Mouse (Mus musculus) stomach, postnatal 0 days (tissue): ENCODE results near the gene Gm42674. TPM values are rescaled to one million over a fixed set of nuclear protein-coding genes. Genes with fewer than 3 reads are reported as not detected.

Source experiments
- ATAC-seq: fragments of 200-750 bp; cut with Nextera tagmentation; 2 replicates; pipeline ENCODE4 v1.8.0; 2017; ENCODE audit not compliant: low FRiP score, low TSS enrichment
- DNase-seq: peaks from one replicate; pipeline ENCODE4 v3.0.0-alpha.2; 2016; ENCODE audit warnings: low spot score
- H3K27ac ChIP-seq: fragments of 300-500 bp; sonication (generic); replicated peaks from 2 replicates; pipeline ENCODE4 v1.5.1; 2014; ENCODE audit warnings: mild to moderate bottlenecking, control low read depth
- H3K27me3 ChIP-seq: fragments of 300-500 bp; sonication (generic); 2 replicates; pipeline ENCODE4 v1.6.1; 2014; ENCODE audit warnings: low read length; ENCODE audit not compliant: control insufficient read depth, insufficient read depth
- H3K36me3 ChIP-seq: fragments of 300-500 bp; sonication (generic); 2 replicates; pipeline ENCODE4 v1.6.1; 2014; ENCODE audit warnings: low read length, mixed read lengths; ENCODE audit not compliant: control insufficient read depth, insufficient read depth
- H3K4me1 ChIP-seq: fragments of 300-500 bp; sonication (generic); replicated peaks from 2 replicates; pipeline ENCODE4 v1.6.1; 2014; ENCODE audit warnings: antibody characterized with exemption; ENCODE audit not compliant: control insufficient read depth, insufficient read depth
- H3K4me2 ChIP-seq: fragments of 300-500 bp; sonication (generic); replicated peaks from 2 replicates; pipeline ENCODE4 v1.6.1; 2014; ENCODE audit warnings: low read depth, mild to moderate bottlenecking, control low read depth, moderate library complexity
- H3K4me3 ChIP-seq: fragments of 300-500 bp; sonication (generic); 2 replicates; pipeline ENCODE4 v1.5.1; 2014; ENCODE audit warnings: low read depth, low read length, control low read depth
- H3K9ac ChIP-seq: fragments of 300-500 bp; sonication (generic); 2 replicates; pipeline ENCODE4 v1.6.1; 2014; ENCODE audit warnings: mild to moderate bottlenecking, low read length, control low read depth, mixed read lengths
- H3K9me3 ChIP-seq: fragments of 300-500 bp; sonication (generic); 2 replicates; pipeline ENCODE4 v1.6.1; 2016; ENCODE audit warnings: low read length; ENCODE audit not compliant: control insufficient read depth
- CTCF ChIP-seq: IDR thresholded peaks from 2 replicates; pipeline ENCODE4 v1.5.1; 2016; ENCODE audit warnings: antibody characterized with exemption, low read depth, mild to moderate bottlenecking, moderate library complexity
- EP300 ChIP-seq: optimal IDR thresholded peaks from 2 replicates; pipeline ENCODE3; 2016; ENCODE audit warnings: antibody characterized with exemption
- WGBS: fragments of 180-500 bp; shearing (Covaris S2); extraction: QIAGEN DNeasy Blood & Tissue Kit; methylation state at CpG from one replicate; pipeline ENCODE4 v1.1.7; 2014; 5-methylcytosine and 5-hydroxymethylcytosine counted together
- polyA plus RNA-seq: library from polyadenylated mRNA; unstranded; fragments of >200 nt; fragmentation: Nextera tagmentation; extraction: Ambion mirVana; gene quantifications from 2 replicates; pipeline ENCODE4 v1.2.1, GENCODE M21; 2015

Gene Gm42674
- polyA plus RNA-seq, 1 experiment from 2014 or later: not detected

DNA sequence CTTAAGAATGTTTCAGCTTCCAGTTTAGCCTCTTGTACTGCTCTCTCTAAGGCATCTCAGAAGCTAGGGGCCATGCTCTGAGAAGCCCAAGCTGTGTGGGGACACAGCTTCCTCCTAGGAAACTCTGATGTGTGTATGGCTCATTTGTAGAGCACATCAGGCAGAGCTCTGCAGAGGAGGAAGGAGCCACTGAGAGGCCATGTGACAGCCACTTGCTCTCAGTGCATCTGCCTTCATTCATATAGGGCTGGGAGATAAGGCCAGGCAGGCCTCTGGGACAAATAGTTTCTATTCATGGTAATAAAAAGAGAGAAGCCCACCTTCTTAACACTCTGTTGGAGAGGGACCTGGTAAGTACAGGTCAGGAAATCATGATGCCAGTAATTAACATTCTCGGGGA, 7.2 kb upstream of the Gm42674 start:
- Histone ChIP-seq H3K9me3 (no peaks in the 10 kb centered on the region), H3K36me3 (no peaks in the 10 kb centered on the region), H3K4me2 (no peak overlapping the region), H3K27ac (no peak overlapping the region), H3K9ac (no peak overlapping the region), H3K27me3 (no peaks in the 10 kb centered on the region), H3K4me1 (no peaks in the 10 kb centered on the region), H3K4me3 (no peak overlapping the region)
- DNase-seq (no peak), ATAC-seq (no peak)
- TF ChIP-seq EP300: no peak
- TF ChIP-seq CTCF: no peak
- WGBS: 85% methylated on average over 1 of the region's 1 CpGs

DNA sequence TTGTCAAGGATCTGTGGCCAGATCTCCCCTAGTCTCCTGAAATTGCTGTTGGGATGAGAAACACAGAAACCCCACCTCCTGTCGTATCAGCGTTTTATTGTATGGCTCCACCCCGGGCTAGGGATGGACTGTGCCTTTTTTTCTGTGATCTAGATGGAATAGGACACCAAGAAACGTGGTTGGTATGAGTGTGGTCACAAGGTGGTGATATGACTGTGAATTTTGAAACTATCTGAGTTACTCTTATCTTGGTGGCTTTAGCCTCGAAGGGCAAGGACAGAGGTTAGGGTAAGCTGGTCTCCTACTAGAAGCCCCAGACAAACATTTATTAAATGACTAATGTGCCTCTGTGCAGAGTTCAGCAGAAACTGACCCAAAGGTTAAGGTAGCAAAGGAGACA, 6.1 kb upstream of the Gm42674 start:
- 46% methylated on average over 5 of the region's 5 CpGs for WGBS
- TF ChIP-seq EP300 (no peak), CTCF (no peak)
- no peaks in the 10 kb centered on the region for H3K27me3 ChIP-seq
- H3K4me3 ChIP-seq: no peak overlapping the region
- DNase-seq: no peak
- no peak overlapping the region for H3K4me2 ChIP-seq
- no peaks in the 10 kb centered on the region for H3K36me3 ChIP-seq
- no peaks in the 10 kb centered on the region for H3K9me3 ChIP-seq
- 0 out of 2 replicates have a peak overlapping the region, but pooled peaks have one; percentile 6 for H3K27ac ChIP-seq
- no peak overlapping the region for H3K9ac ChIP-seq
- ATAC-seq: peak; percentile 65
- H3K4me1 ChIP-seq: peaks cover 5% of the 10 kb centered on the region; the same call in 1 of the 2 replicates

DNA sequence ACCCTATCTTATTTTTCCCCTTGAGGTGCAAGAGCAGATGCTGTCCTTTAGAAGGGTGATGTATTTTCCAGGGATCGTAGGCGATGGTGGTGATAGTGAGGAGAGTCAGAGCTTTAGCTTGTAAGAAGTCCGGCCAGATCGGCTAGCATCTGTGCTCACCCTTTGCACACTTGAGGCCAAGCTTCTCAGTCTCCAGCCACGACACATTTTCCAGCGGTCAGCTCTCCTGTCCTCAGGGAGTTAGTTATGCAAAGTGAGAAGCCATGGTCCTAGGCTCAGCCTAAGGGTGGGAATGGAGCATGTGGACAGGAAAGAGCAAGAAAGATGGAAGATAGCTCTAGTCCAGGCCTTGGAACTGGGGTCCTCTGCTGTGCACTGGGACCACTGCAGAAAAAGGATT, 4.9 kb upstream of the Gm42674 start:
- no peak for TF ChIP-seq CTCF
- no peak for TF ChIP-seq EP300
- H3K27me3 ChIP-seq: no peaks in the 10 kb centered on the region
- H3K4me2 ChIP-seq: no peak overlapping the region
- no peaks in the 10 kb centered on the region for H3K36me3 ChIP-seq
- peaks cover 7% of the 10 kb centered on the region; the same call in 1 of the 2 replicates for H3K4me1 ChIP-seq
- DNase-seq: no peak
- no peak for ATAC-seq
- 86% methylated on average over 6 of the region's 6 CpGs for whole genome bisulfite sequencing
- H3K9ac ChIP-seq: no peak overlapping the region
- no peak overlapping the region for H3K4me3 ChIP-seq
- no peak overlapping the region for H3K27ac ChIP-seq
- H3K9me3 ChIP-seq: no peaks in the 10 kb centered on the region

DNA sequence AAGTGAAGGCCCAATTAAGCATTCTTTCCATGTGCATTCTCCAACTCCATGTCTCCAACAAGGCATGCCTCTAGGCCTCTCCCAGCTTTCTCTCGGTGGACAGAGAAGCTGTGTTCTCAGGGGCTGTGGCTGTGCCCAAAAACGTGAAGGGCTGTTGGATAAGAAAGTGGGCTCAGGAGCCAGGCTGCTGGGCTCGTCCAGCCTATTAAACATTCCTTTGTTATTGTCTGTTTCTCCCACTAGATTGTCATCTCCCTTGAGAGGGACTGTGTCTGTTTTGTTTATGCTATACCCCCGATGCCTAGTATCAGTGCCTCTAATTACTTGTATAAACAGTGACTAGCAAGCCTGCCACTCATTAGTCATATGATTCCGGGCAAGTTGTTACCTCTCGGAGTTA, 4.0 kb upstream of the Gm42674 start:
- Histone ChIP-seq H3K27me3 (no peaks in the 10 kb centered on the region), H3K9ac (no peak overlapping the region), H3K4me2 (no peak overlapping the region), H3K9me3 (no peaks in the 10 kb centered on the region), H3K36me3 (no peaks in the 10 kb centered on the region), H3K4me1 (peaks cover 7% of the 10 kb centered on the region; the same call in 1 of the 2 replicates), H3K27ac (0 out of 2 replicates have a peak overlapping the region, but pooled peaks have one; percentile 35), H3K4me3 (no peak overlapping the region)
- no peak for TF ChIP-seq EP300
- no peak for TF ChIP-seq CTCF
- no peak for DNase-seq
- WGBS: 28% methylated on average over 6 of the region's 6 CpGs
- ATAC-seq: no peak

GRCm38 (mm10) chr3:90598212-90598611, 3.5 kb upstream of the Gm42674 start:
- no peak overlapping the region for H3K27ac ChIP-seq
- no peak for TF ChIP-seq EP300
- TF ChIP-seq CTCF: no peak
- no peaks in the 10 kb centered on the region for H3K9me3 ChIP-seq
- H3K4me1 ChIP-seq: peaks cover 7% of the 10 kb centered on the region
- H3K36me3 ChIP-seq: no peaks in the 10 kb centered on the region
- WGBS: 68% methylated on average over 4 of the region's 4 CpGs
- no peak overlapping the region for H3K4me2 ChIP-seq
- ATAC-seq (peak; percentile 25; the same call in 1 of the 2 replicates), DNase-seq (no peak)
- H3K27me3 ChIP-seq: no peaks in the 10 kb centered on the region
- H3K9ac ChIP-seq: no peak overlapping the region
- no peak overlapping the region for H3K4me3 ChIP-seq

DNA sequence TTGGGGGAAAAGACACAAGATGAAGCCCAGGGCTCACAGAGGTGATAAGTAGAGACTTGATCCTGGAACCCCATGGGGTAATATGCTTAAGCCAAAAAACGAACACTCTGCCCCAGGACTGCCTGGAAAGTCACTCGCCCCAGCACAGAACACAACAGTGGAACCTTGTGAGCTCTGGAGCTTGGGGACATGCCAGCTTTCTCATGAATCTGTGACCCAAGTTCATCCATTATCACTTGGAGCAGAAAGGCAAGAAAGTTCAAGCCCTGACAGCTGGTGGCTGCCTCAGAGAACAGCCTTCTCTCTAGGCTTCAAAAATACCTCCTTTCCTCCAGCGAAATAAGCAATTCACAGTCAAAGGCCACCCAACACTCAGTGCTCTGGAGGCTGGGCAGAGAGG, 2.3 kb upstream of the Gm42674 start:
- 63% methylated on average over 3 of the region's 3 CpGs for WGBS
- no peak for DNase-seq
- H3K27me3 ChIP-seq: no peaks in the 10 kb centered on the region
- H3K36me3 ChIP-seq: no peaks in the 10 kb centered on the region
- peaks cover 11% of the 10 kb centered on the region for H3K4me1 ChIP-seq
- no peak for TF ChIP-seq CTCF
- TF ChIP-seq EP300: no peak
- H3K4me2 ChIP-seq: no peak overlapping the region
- H3K27ac ChIP-seq: peak overlapping the region; percentile 49; the same call in 1 of the 2 replicates
- H3K9ac ChIP-seq: no peak overlapping the region
- H3K4me3 ChIP-seq: no peak overlapping the region
- H3K9me3 ChIP-seq: no peaks in the 10 kb centered on the region
- no peak for ATAC-seq
